Mouse (Mus musculus) brain, embryonic 14.5 days (tissue): ENCODE results near the gene Gm27027. TPM values are rescaled to one million over a fixed set of nuclear protein-coding genes. Genes with fewer than 3 reads are reported as not detected.

Source experiments
- DNase-seq: peaks from one replicate; pipeline ENCODE4 v3.0.0-alpha.2; 2011; ENCODE audit warnings: low read depth
- CTCF ChIP-seq: fragments of 200-500 bp; IDR thresholded peaks from 2 replicates; pipeline ENCODE4 v1.5.1; 2012; ENCODE audit warnings: inconsistent platforms, mild to moderate bottlenecking, moderate library complexity, borderline replicate concordance; ENCODE audit not compliant: insufficient read depth, insufficient read length; ENCODE audit errors: extremely low read depth
- POLR2A ChIP-seq: fragments of 200-500 bp; IDR thresholded peaks from 2 replicates; pipeline ENCODE4 v1.6.1; 2012; ENCODE audit warnings: mild to moderate bottlenecking, inconsistent platforms, borderline replicate concordance; ENCODE audit not compliant: poor library complexity, insufficient read depth, insufficient read length, severe bottlenecking; ENCODE audit errors: extremely low read depth
- polyA plus RNA-seq: library from polyadenylated mRNA; depleted of rRNA; stranded (reverse); fragments of >200 nt; gene quantifications from 2 replicates; pipeline ENCODE4 v1.2.3, GENCODE M21; 2012

The Gm27027 gene
- polyA plus RNA-seq, 1 experiment: not detected

DNA sequence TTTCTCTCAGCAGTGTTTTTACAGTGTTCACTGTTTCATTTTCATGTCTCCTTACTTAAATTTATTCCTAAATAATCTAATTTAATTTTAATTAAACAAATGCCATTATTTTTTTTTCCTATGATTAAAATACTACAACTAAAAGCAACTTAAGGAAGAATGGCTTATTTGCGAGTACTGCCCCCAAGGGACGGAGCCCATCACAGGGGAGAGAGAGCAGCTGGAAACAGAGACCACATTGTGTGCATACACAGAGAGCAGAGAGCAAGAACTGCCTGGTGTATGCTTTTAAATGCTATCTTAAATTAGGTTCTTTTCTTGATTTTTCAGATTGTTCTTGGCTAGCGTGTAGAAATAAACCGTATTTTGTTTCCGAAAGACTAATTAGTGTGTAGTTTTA, 49.2 kb downstream of the Gm27027 start:
- DNase-seq: peak; percentile 47
- no peak for TF ChIP-seq POLR2A
- TF ChIP-seq CTCF: no peak

DNA sequence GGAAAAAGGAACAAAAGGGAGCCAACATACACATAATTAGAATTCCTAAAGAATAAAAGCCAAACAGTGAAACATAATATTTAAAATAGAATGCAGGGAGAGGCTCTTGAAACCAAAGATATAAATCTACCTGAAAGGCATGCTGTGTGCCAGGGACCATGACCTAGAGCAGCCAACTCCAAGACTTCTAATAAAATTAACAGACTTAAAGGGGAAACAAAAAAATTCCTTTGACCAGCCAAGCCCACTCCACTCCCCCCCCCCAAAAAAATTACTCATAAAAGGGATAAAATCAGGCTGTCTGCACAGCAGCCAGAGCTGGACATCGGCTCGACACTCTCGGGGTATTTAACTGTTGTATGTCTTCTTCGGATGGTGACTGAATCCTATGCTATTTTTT, 51.3 kb downstream of the Gm27027 start:
- TF ChIP-seq POLR2A (no peak), CTCF (no peak)
- no peak for DNase-seq

DNA sequence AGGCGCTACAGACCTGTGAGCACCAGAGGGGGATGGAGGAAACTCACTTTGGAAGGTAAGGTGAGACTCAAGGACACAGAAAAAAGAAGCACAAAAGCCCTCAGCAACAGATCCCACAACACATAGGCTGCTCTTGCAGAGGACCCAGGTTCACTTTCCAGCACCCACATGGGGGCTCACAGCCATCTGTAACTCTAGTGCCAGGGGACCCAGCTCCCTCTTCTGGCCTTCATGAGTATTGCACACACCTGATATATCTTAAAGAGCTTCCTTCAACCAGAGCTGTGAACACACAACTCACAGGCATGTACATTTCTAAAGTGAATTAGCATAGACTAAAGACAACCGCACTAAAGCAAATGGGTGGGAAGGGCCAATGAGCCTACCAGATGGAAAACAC, 52.1 kb downstream of the Gm27027 start:
- TF ChIP-seq POLR2A (no peak), CTCF (peak; percentile 22; the same call in 1 of the 2 replicates)
- DNase-seq: no peak

DNA sequence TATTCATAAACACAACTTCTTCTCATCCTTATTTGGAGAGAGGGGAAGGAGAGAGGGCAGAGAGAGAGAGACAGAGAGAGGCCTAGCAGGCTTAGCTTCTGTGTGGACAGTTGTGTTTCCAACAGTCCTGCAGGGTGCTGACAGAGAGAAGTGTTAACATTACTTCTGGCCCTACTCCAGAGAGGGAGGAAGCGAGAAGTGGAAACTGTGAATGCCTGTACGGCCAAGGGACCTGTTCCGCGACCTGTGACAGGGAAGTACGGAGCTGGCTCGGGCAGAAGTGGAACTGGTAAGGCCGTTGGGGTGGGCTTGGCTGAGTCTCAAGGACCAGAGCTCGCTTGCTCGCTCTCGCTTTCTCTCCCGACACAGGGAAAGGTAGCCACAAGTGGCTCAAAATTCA, 54.5 kb downstream of the Gm27027 start:
- TF ChIP-seq POLR2A: no peak
- TF ChIP-seq CTCF: no peak
- DNase-seq: peak; percentile 31

DNA sequence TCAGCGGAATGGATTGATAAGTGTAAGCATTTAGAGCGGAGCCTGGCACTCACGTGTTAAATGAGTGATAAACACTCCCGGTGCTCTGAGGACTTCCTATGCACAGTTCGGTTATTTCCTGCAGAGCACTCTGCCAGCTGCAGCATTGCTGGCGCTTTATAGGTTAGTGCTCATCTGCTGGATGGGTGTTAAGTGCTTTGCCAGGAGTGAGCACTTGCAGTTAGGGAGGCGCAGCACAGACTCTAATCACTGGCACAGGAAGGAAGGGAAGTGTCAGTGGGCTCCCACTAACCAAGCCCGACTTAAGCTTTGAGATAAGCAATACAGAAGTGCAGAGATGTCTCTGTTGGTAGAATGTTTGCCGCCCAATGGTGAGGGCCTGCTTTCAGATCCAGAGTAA, 57.6 kb downstream of the Gm27027 start:
- TF ChIP-seq POLR2A: no peak
- no peak for TF ChIP-seq CTCF
- peak; percentile 36 for DNase-seq

DNA sequence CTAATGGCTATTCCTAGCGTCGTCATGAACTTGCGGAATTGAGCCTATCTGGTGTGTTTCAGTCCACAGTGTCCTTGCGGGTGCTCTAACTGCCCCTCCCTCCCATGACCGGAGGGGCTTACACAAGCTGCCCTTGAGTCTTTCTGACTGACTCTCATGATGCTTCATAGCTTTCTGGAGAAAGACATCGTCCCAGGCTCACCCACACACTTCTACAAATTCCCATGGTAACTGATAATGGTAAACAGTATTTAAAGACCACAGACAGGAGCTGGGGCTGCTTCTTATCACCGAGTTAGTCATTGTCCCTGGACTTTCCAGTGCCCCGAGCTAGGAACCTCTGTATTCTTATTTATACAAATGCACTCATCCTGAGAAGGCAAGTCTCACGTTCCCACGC, 67.3 kb downstream of the Gm27027 start:
- no peak for DNase-seq
- no peak for TF ChIP-seq CTCF
- TF ChIP-seq POLR2A: no peak

DNA sequence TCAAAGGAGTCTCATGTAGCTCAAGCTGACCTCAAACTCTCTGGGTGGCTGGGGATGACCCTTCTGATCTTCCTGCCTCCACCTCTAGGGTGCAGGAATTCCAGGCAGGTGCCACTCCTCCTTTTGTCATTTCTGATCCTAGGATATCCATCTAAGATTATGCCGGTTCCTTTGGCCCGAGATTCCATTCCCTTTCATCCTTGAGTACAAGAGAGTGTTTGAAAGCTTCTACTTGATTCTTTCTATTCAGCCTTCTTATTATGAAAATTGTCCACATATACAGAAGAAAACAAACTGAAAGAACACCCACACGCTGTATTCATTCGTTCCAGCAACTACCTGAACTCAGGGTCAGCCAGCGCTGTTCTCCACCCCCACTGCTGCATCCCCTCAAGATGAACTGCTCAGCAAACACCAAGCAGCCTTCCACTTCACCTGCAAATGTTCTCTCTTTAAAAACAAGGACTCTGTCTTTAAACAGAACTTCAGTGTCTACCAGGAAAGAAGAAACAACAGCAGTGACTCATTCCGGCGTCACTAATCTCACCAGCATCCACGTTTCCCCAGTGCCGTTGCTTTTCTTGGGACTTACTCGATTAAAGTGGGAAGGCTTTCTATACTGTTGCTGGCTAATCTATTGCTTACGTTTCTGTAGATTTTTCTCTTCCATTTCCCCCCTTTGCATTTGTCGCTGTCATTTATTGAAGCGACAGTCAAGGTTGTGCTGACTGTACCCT, 68.3 kb downstream of the Gm27027 start:
- TF ChIP-seq POLR2A (no peak), CTCF (no peak)
- no peak for DNase-seq

DNA sequence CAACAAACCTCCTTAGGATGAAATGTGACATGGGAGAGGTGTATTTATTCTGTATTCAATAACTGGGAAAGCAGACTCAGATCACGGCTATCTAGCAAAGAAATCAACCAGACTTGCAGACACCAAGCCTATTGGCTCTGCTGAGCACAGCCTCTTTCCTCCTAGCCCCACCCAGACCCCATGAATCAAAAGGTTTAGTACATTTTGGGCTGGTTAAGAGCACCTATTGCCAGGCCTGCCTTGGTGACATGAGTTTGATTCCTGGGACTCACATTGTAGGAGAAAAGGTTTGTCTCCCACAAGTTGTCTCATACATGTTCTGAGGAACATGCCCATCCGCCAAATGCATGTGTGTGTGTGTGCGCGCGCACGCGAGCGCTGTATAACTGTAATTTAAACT, 70.0 kb downstream of the Gm27027 start:
- TF ChIP-seq POLR2A: no peak
- no peak for TF ChIP-seq CTCF
- DNase-seq: no peak

DNA sequence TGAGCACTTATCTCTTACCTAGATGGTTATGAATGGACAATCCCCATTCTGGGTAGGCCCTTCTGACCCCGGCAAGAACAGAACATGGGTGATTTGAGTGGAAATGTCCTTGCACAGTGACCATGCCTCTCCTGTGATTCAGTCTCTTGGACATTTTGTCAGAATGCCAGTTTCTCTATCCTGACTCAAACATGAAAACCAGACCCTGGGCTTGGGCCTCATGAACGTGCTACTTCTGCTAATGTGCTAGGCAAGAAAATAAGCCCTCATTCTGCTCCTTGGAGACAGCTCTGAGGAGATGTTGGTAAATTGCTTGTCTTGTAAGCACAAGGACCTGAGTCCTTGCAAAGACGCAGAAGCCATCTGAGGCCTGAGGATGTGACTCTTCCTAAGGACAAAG, 77.1 kb downstream of the Gm27027 start:
- TF ChIP-seq CTCF: no peak
- TF ChIP-seq POLR2A: no peak

DNA sequence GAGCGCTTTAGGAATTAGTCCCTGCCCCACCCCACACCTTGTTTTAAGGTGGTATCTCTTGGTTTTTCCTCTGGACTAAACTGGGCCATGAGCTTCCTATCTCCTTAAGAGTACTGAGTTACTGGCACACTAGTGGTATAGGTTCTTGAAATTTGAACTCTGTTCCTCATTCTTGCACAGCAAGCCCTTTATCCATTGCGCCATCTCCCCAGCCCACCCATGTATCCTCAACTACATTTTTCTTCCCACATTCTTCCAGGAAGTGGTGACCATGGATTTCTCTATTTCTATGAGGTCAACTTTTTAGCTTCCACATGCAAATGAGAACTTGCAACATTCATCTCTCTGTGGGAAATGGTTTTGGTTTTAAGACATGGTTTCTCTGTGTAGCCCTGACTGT, 82.6 kb downstream of the Gm27027 start:
- TF ChIP-seq POLR2A (no peak), CTCF (no peak)
- DNase-seq: no peak

More for the DNA sequence above, 77.1 kb downstream of the Gm27027 start:
- no peak for DNase-seq

DNA sequence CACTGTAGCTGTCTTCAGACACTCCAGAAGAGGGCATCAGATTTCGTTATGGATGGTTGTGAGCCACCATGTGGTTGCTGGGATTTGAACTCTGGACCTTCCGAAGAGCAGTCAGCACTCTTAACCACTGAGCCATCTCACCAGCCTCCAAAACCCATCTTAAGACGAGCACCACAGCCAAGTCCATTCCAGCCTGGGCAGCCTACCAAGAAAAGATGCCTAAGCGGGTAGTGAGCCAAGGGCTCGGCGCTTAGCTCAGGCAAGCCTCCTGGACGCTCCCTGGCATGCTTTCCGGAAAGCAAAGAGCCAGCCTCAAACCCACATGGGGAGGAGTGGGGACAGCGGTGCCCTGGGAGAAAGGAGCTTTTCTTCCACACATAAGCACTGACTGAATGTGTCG, 84.2 kb downstream of the Gm27027 start:
- DNase-seq: peak; percentile 76

DNA sequence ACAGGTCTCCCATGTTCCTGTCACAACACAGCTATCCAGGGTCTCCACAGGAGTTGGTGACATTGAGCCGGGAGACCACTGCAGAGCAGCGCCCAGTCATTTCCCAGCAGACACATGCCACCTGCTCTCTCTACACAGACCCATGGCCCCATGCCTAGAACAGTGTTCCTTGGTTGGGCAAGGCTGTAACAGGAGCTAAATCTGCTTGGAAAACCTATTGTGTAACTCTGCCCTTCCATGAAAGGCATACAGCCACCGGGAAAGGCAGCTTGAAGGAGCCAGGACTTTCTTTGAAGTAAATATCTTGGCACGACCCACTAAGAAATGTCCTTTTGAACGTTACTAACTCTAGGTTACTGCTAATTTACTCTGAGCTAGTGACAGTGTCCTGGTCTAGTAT, 86.4 kb downstream of the Gm27027 start:
- no peak for TF ChIP-seq POLR2A
- no peak for TF ChIP-seq CTCF
- peak; percentile 24 for DNase-seq

More for the DNA sequence above, 84.2 kb downstream of the Gm27027 start:
- no peak for TF ChIP-seq CTCF
- no peak for TF ChIP-seq POLR2A
